Mouse (Mus musculus): Measurements from ENCODE around the gene Serpinb6a.

Serpinb6a gene

GRCm38 (mm10) chr13:33951308-33952074 lies 51.1 kb downstream of the Serpinb6a start:
- ChIA-PET POLR2A (interaction anchor here in 2 of 4 experiments (0.7 to 2.4 kb wide), 3 partner anchors 13 to 86 kb away, joined by 3 to 6 read pairs (median 4); partner anchors contain the start of genes Bphl (in 1 of the 2), Nqo2 (in 1 of the 2), Ripk1 (in 1 of the 2) and Serpinb6a (in 1 of the 2)), CTCF (interaction anchor here in 3 of 4 experiments (0.5 to 1.3 kb wide), 5 partner anchors 9 to 590 kb away, joined by 3 to 9 read pairs (median 3); no protein-coding TSS in a partner anchor)

GRCm38 (mm10) chr13:33942212-33942779 lies 60.3 kb downstream of the Serpinb6a start:
- ChIA-PET POLR2A (interaction anchor here in 3 of 4 experiments (0.6 to 4.7 kb wide), 15 partner anchors 11 to 820 kb away, joined by 3 to 21 read pairs (median 4); partner anchors contain the start of genes Serpinb6c (in 2 of the 3), Bphl (in 1 of the 3) and Nqo2 (in 1 of the 3)), CTCF (interaction anchor here (0.6 to 2.6 kb wide), 20 partner anchors 8 to 932 kb away, joined by 3 to 19 read pairs (median 3); partner anchors contain the start of genes Ripk1 (in 1 of the 4) and Serpinb6a (in 1 of the 4))

GRCm38 (mm10) chr13:33941288-33941808 lies 61.2 kb downstream of the Serpinb6a start:
- POLR2A ChIA-PET = interaction anchor here in 3 of 4 experiments (0.6 to 4.7 kb wide), 14 partner anchors 10 to 819 kb away, joined by 3 to 21 read pairs (median 4); partner anchors contain the start of genes Serpinb6c (in 2 of the 3), Bphl (in 1 of the 3) and Nqo2 (in 1 of the 3)

GRCm38 (mm10) chr13:33937587-33937986 lies 65.0 kb downstream of the Serpinb6a start:
- POLR2A ChIA-PET = interaction anchor here in 2 of 4 experiments (1.0 to 4.9 kb wide), 5 partner anchors 16 to 192 kb away, joined by 6 to 31 read pairs (median 18); partner anchors contain the start of gene Serpinb6c (in 2 of the 2)
- CTCF ChIA-PET = interaction anchor here in 1 of 4 experiments (0.6 kb wide), 1 partner anchor 10 kb away, joined by 8 read pairs; no protein-coding TSS in a partner anchor

More at GRCm38 (mm10) chr13:33941288-33941808, 61.2 kb downstream of the Serpinb6a start:
- CTCF ChIA-PET = interaction anchor here (0.7 to 2.6 kb wide), 10 partner anchors 9 to 215 kb away, joined by 3 to 19 read pairs (median 5); partner anchors contain the start of genes Ripk1 (in 1 of the 4) and Serpinb6a (in 1 of the 4)

- POLR2A ChIA-PET = interaction anchor here in 2 of 4 experiments (0.6 to 4.9 kb wide), 9 partner anchors 16 to 192 kb away, joined by 3 to 31 read pairs (median 6); partner anchors contain the start of genes Serpinb6c (in 2 of the 2), Ripk1 (in 1 of the 2) and Serpinb6a (in 1 of the 2)
- CTCF ChIA-PET = interaction anchor here in 1 of 4 experiments (0.6 kb wide), 1 partner anchor 11 kb away, joined by 8 read pairs; no protein-coding TSS in a partner anchor
These were observed 65.4 kb downstream of the Serpinb6a start for GRCm38 (mm10) chr13:33937151-33937550.

GRCm38 (mm10) chr13:33935465-33936181 lies 67.0 kb downstream of the Serpinb6a start:
- POLR2A ChIA-PET = interaction anchor here in 3 of 4 experiments (0.5 to 4.9 kb wide), 14 partner anchors 9 to 211 kb away, joined by 3 to 31 read pairs (median 5); partner anchors contain the start of genes Ripk1 (in 1 of the 3), Serpinb6a (in 1 of the 3) and Serpinb6c (in 1 of the 3)
- CTCF ChIA-PET = interaction anchor here in 1 of 4 experiments (0.6 kb wide), 2 partner anchors 59 to 1977 kb away, joined by 3 read pairs; no protein-coding TSS in a partner anchor

- ChIA-PET POLR2A (interaction anchor here in 2 of 4 experiments (1.4 to 17.4 kb wide), 5 partner anchors 8 to 31 kb away, joined by 5 to 381 read pairs (median 17); partner anchors contain the start of gene Serpinb6c (in 2 of the 2)), CTCF (no interaction called here)
These were observed 67.9 kb downstream of the Serpinb6a start for GRCm38 (mm10) chr13:33934743-33935142.

- ChIA-PET POLR2A (interaction anchor here (0.6 to 17.4 kb wide), 17 partner anchors 9 to 596 kb away, joined by 3 to 381 read pairs (median 4); partner anchors contain the start of genes Ripk1 (in 2 of the 4), Serpinb6a (in 2 of the 4), Serpinb6c (in 2 of the 4) and Tubb2b (in 1 of the 4)), CTCF (interaction anchor here (0.6 to 1.3 kb wide), 7 partner anchors 11 to 789 kb away, joined by 3 to 7 read pairs (median 4); no protein-coding TSS in a partner anchor)
These were observed 71.7 kb downstream of the Serpinb6a start for GRCm38 (mm10) chr13:33930912-33931311.

- ChIA-PET CTCF (interaction anchor here (0.6 to 1.3 kb wide), 7 partner anchors 12 to 788 kb away, joined by 3 to 7 read pairs (median 3); no protein-coding TSS in a partner anchor), POLR2A (interaction anchor here in 3 of 4 experiments (1.0 to 17.4 kb wide), 11 partner anchors 8 to 72 kb away, joined by 3 to 381 read pairs (median 8); partner anchors contain the start of genes Ripk1 (in 2 of the 3), Serpinb6a (in 2 of the 3) and Serpinb6c (in 2 of the 3))
These were observed 72.3 kb downstream of the Serpinb6a start for GRCm38 (mm10) chr13:33930281-33930680.

GRCm38 (mm10) chr13:33921699-33922098 lies 80.9 kb downstream of the Serpinb6a start:
- ChIA-PET POLR2A (interaction anchor here (0.6 to 17.4 kb wide), 41 partner anchors 10 to 1066 kb away, joined by 3 to 381 read pairs (median 6); partner anchors contain the start of genes Ripk1 (in 3 of the 4), Serpinb6c (in 3 of the 4), Serpinb6a (in 2 of the 4) and Tubb2b (in 2 of the 4)), CTCF (interaction anchor here in 1 of 4 experiments (1.3 kb wide), 1 partner anchor 35 kb away, joined by 6 read pairs; no protein-coding TSS in a partner anchor)

GRCm38 (mm10) chr13:33921041-33921440 lies 81.6 kb downstream of the Serpinb6a start:
- CTCF ChIA-PET = interaction anchor here in 1 of 4 experiments (0.6 kb wide), 1 partner anchor 36 kb away, joined by 3 read pairs; no protein-coding TSS in a partner anchor
- POLR2A ChIA-PET = interaction anchor here in 3 of 4 experiments (0.6 to 17.4 kb wide), 35 partner anchors 10 to 467 kb away, joined by 3 to 381 read pairs (median 6); partner anchors contain the start of genes Serpinb6c (in 3 of the 3), Ripk1 (in 2 of the 3), Serpinb6a (in 2 of the 3) and Tubb2b (in 2 of the 3)

GRCm38 (mm10) chr13:33906821-33907220 lies 95.8 kb downstream of the Serpinb6a start:
- POLR2A ChIA-PET = interaction anchor here in 3 of 4 experiments (0.6 to 12.0 kb wide), 24 partner anchors 8 to 493 kb away, joined by 3 to 381 read pairs (median 6); partner anchors contain the start of genes Serpinb6a (in 2 of the 3), Tubb2b (in 2 of the 3), Bphl (in 1 of the 3) and Ripk1 (in 1 of the 3)
- CTCF ChIA-PET = no interaction called here

GRCm38 (mm10) chr13:33905176-33905954 lies 97.2 kb downstream of the Serpinb6a start, which contains the start of gene Serpinb6c:
TSS of gene Serpinb6c (minus strand) at chr13:33905708.
- ChIA-PET POLR2A (interaction anchor here (0.6 to 12.0 kb wide), 58 partner anchors 9 to 1103 kb away, joined by 3 to 381 read pairs (median 4); partner anchors contain the start of genes Tubb2b (in 4 of the 4), Bphl (in 2 of the 4), D930007J09Rik (in 2 of the 4) and Nqo2 (in 1 of the 4)), CTCF (interaction anchor here in 2 of 4 experiments (0.7 to 1.3 kb wide), 3 partner anchors 97 to 1769 kb away, joined by 3 read pairs; partner anchors contain the start of gene Ripk1 (in 1 of the 2))

GRCm38 (mm10) chr13:33903290-33903689 lies 99.3 kb downstream of the Serpinb6a start:
- CTCF ChIA-PET = no interaction called here
- POLR2A ChIA-PET = interaction anchor here in 3 of 4 experiments (0.9 to 12.0 kb wide), 17 partner anchors 8 to 1101 kb away, joined by 3 to 381 read pairs (median 6); partner anchors contain the start of genes Tubb2b (in 2 of the 3), D930007J09Rik (in 1 of the 3), Ripk1 (in 1 of the 3) and Serpinb6a (in 1 of the 3)

GRCm38 (mm10) chr13:33894207-33894606 lies 108.4 kb downstream of the Serpinb6a start:
- CTCF ChIA-PET = interaction anchor here in 1 of 4 experiments (0.7 to 0.9 kb wide), 2 partner anchors 10 to 1872 kb away, joined by 3 read pairs; no protein-coding TSS in a partner anchor
- POLR2A ChIA-PET = interaction anchor here in 1 of 4 experiments (0.9 to 2.3 kb wide), 3 partner anchors 10 to 35 kb away, joined by 3 to 9 read pairs (median 6); no protein-coding TSS in a partner anchor
